Mouse (Mus musculus): Measurements from ENCODE around the gene Gm44579.

Gm44579 gene

DNA sequence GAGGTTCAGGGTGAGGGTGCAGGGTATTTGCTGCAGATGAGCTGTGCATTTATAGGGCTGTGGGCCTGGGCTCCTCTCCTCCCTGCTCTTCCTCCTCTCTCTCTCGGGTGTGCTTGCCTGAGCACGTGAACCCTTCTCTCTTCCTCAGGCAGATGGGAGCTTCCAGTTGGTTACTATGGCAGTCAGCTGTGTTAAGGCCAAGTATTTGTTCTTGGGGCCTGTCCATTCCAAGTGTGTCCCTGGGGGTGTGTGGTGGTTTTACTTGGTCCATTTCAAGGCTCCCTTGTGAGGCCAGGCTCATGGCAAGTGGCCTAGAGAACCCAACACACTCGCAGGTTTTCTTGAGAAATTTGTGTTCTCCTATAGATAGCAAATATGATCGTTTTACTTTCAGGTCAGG is at the start of gene Gm44579, which contains the start of gene Olfr287:
TSS of gene Gm44579 (minus strand) at position 101 of the 400 bp plus-strand sequence.
TSS of gene Olfr287 (minus strand) at position 180 of the 400 bp plus-strand sequence.
- no peak for DNase-seq (ENCODE audit: low read depth, low spot score)

DNA sequence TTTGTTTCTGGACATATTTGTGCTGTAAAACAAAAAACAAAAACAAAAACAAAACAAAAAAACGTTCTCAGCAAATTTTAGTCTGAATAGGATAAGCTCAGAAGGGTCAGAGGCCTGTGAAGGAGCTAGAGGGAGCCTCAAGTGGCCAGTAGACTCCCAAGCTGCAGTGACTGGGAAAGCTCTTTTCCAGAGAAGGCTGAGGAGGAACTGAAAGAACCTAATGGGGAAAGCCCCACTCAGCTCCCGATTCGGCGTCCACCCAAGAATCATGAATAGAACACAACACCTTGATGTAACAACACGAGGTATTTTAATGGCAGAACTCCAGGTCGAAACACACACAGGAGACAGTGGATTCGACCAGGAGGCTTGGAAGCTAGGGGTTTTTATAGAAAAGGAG is 37.0 kb upstream of the Gm44579 start:
- DNase-seq (ENCODE audit: low read depth, low spot score): no peak

- no peak for DNase-seq (ENCODE audit: low read depth, low spot score)
Measured at GRCm38 (mm10) chr15:98257193-98257592, 36.4 kb upstream of the Gm44579 start, which contains the start of gene H1fnt. Gene H1fnt, minus strand, starts transcription at chr15:98257293.

DNA sequence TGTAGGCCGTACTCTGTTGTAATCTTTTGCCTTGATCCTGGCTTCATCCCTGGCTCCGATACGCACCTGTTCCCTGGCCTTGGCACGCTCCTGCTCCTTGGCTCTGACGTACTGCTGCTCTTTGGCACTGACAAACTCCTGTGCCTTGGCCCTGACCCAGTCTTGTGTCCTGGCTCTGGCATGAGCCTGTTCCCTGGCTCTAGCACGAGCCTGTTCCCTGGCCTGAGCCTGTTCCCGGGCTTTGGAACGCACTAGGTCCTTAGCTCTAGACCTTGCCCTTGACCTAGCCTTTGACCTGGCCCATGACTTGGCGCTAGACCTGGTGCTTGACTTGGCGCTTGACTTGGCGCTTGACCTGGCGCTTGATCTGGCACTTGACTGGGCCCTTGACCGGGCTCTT is 35.5 kb upstream of the Gm44579 start:
- DNase-seq (ENCODE audit: low read depth, low spot score): no peak

DNA sequence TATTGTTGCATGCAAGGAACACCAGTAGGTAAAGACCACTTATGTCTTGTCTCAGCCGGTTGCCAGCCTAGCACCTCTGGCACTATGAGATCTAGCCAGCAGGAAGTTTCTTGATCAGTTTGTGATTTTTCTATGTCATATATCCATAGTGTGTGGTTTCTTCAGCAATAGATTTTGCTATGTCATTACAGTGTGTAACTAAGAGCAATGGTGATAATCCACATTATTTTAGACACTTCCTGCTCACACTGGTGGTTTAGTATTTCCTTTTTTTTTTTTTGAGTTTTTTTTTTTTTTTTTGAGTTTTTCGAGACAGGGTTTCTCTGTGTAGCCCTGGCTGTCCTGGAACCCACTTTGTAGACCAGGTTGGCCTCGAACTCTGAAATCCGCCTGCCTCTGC is 14.7 kb upstream of the Gm44579 start:
- no peak for DNase-seq (ENCODE audit: low read depth, low spot score)

GRCm38 (mm10) chr15:98234350-98234749 is 13.6 kb upstream of the Gm44579 start, which contains the start of gene Olfr286:
Gene Olfr286, minus strand, starts transcription at chr15:98234450.
- no peak for DNase-seq (ENCODE audit: low read depth, low spot score)

- DNase-seq (ENCODE audit: low read depth, low spot score): no peak
Measured at GRCm38 (mm10) chr15:98226096-98226495, 5.3 kb upstream of the Gm44579 start.

GRCm38 (mm10) chr15:98225610-98226009 is 4.8 kb upstream of the Gm44579 start:
- DNase-seq (ENCODE audit: low read depth, low spot score): no peak

- no peak for DNase-seq (ENCODE audit: low read depth, low spot score)
Measured at GRCm38 (mm10) chr15:98222377-98222776, 1.6 kb upstream of the Gm44579 start.

- DNase-seq (ENCODE audit: low read depth, low spot score): no peak
Measured at GRCm38 (mm10) chr15:98214130-98214529, 6.6 kb downstream of the Gm44579 start.

DNA sequence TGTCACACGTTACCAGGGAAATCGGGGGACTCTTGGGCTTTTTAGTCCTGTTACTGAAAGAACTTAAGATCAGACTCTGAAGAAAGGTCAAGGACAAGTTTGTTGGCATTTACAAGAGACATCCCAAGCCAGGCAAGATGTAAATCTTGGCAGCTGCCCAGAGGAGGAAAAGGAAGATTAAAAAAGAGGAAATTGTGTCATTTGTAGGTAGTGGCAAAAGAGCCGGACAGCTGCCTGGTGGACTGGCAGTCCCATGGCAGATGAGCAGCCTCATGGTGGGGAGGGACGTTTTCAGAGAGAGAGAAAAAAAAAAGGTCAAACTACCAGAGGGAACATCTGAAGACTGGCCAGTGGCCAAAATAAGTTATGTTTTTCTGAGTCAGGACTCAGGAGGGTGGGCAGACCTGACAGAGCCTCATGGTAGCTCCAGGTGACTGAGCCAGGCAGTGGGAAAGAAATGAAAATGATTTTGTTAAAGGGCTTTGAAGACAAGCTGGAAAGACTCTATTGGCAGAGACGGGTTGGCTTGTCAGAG is 7.4 kb downstream of the Gm44579 start:
- DNase-seq (ENCODE audit: low read depth, low spot score): no peak

- DNase-seq (ENCODE audit: low read depth, low spot score): no peak
Measured at GRCm38 (mm10) chr15:98209676-98210075, 11.1 kb downstream of the Gm44579 start.

DNA sequence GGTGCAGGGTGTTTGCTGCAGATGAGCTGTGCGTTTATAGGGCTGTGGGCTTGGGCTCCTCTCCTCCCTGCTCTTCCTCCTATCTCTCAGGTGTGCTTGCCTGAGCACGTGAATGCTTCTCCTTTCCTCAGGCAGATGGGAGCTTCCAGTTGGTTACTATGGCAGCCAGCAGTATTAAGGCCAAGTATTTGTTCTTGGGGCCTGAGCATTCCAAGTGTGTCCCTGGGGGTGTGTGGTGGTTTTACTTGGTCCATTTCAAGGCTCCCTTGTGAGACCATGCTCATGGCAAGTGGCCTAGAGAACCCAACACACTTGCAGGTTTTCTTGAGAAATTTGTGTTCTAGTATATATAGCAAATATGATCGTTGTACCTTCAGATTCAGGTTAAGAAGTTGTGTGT is 25.3 kb downstream of the Gm44579 start, which contains the start of gene Olfr288:
TSS of gene Olfr288 (minus strand) at position 101 of the 400 bp plus-strand sequence.
- no peak for DNase-seq (ENCODE audit: low read depth, low spot score)

DNA sequence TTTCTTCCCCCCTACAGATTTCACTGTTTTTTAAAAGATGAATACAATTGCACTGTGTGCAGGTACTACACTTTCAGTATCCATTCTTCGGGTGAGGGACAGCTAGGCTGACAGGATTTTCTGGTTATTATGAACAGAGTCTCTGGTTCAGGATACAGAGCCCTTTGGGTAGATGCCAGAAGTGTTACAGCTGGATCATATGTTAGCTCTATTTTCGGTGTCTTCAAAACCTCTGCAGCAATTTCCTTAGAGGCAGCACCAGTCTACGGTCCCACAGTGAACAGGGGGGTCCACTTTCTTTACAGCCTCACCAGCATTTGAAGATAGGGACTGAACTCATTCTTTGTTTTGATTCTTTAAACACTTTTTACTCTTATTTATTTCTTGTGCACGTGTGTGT is 36.3 kb downstream of the Gm44579 start:
- no peak for DNase-seq (ENCODE audit: low read depth, low spot score)

DNA sequence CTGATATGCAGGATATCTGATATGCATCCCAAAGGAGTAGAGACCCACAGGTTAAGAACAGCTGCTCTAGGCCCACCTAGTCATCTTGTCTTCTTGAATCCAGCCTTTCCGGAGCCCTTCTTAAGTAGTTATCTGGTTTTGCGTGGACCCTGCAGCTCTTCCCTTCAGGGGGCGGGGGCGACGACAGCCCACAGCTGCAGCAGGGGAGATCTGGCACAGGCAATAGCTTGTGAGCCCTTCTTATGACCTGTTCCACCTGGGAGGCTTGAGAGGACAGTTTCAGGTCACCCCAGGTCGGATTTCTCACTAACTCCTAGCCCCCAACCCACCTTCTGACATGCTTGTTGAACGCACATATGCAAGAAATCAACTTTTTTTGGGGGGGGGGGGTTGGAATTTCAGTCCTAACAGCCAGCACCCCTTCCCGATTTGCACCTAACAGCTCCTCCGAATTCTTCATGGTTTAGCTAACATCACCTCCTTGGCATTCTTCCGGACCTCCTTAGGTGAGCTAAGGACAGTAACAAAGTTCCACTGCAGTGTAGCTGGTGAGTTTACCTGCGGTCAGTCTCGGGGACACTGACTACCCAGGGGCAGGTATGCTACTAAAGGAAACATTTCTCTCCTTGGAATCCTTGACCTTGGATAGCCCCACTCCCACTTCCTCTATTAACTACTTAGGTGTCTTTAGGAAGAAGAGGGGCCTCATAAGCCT is 38.8 kb downstream of the Gm44579 start:
- DNase-seq (ENCODE audit: low read depth, low spot score): no peak

GRCm38 (mm10) chr15:98181132-98181711 is 39.6 kb downstream of the Gm44579 start:
- DNase-seq (ENCODE audit: low read depth, low spot score): peak; percentile 84

GRCm38 (mm10) chr15:98180567-98181131 is 40.1 kb downstream of the Gm44579 start:
- DNase-seq (ENCODE audit: low read depth, low spot score): no peak

GRCm38 (mm10) chr15:98177320-98177719 is 43.5 kb downstream of the Gm44579 start:
- DNase-seq (ENCODE audit: low read depth, low spot score): no peak

GRCm38 (mm10) chr15:98173821-98174220 is 47.0 kb downstream of the Gm44579 start:
- DNase-seq (ENCODE audit: low read depth, low spot score): peak; percentile 57

DNA sequence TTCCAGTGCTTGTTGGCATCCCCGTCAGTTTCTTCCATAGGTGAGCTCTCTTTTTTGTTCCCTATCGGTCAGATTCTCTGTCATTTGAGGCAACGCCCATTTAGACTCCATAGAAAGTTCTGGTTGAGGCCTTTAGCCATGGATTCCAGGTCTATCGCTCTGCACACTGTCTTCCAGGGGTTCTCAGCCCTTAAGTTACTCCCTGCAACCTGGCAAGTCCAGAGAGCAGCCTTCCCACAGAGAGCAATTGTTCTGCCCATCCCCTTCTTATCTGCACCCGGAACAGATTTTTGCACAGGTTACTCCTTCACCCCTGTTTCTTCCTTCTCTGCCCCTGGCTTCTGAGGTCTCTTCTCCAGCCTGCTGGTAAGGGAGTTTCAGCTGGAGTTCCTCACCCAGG is 48.7 kb downstream of the Gm44579 start:
- no peak for DNase-seq (ENCODE audit: low read depth, low spot score)

DNA sequence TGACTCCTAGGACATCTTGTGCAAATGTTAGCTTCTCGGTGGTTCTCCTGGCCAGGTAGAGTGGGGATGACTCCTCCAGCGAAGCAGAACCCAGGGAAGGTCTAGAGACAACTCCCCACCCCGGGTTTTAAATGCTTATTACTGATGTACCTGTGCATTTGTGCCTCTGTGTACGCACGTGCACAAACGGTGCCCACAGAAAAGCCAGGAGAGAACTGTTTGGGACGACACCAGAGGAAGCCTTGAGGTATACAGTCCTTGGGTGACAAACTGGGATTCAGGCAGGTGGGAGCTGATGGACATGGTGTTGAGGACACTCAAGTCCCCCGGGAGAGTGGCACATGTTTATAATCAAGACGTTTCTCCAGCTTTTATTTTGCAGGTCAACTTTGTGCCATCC is 49.9 kb downstream of the Gm44579 start:
- no peak for DNase-seq (ENCODE audit: low read depth, low spot score)

GRCm38 (mm10) chr15:98170365-98170764 is 50.4 kb downstream of the Gm44579 start:
- peak; percentile 21 for DNase-seq (ENCODE audit: low read depth, low spot score)

Data from CD4-positive helper T cell, adult 2 months (primary cell).